Mouse (Mus musculus) CH12.LX (cell line): ENCODE data around the gene Sv2c. TPM values are rescaled to one million over a fixed set of nuclear protein-coding genes. Genes with fewer than 3 reads are reported as not detected.
"Not testable (repeated sequence)": the region's sequence is repeated elsewhere in the genome, so short reads cannot be mapped to it uniquely, and the experiment has no call there.

ENCODE experiments used
- DNase-seq: peaks from one replicate; pipeline ENCODE4 v3.0.0-alpha.2; 2013; ENCODE audit errors: extremely low read depth
- H3K27ac ChIP-seq: 2 replicates; pipeline ENCODE4 v1.5.1; 2012; ENCODE audit warnings: low read depth, mild to moderate bottlenecking, control low read depth, moderate library complexity; ENCODE audit not compliant: insufficient read depth
- H3K27me3 ChIP-seq: replicated peaks from 2 replicates; pipeline ENCODE3; 2012; ENCODE audit warnings: inconsistent platforms
- H3K36me3 ChIP-seq, 2 experiments: replicated peaks in 1 of 2; 2 replicates each; pipeline versions ENCODE3 to v1.6.1; 2012; ENCODE audit warnings: inconsistent platforms in 1 of 2, low read length in 1 of 2, mild to moderate bottlenecking in 1 of 2, mixed read lengths in 1 of 2, moderate library complexity in 1 of 2; ENCODE audit not compliant: control insufficient read depth in 1 of 2, insufficient read depth in 1 of 2
- H3K4me1 ChIP-seq, 2 experiments: 2 replicates each; pipeline ENCODE4 v1.6.1; 2012; ENCODE audit warnings: inconsistent platforms in 1 of 2, moderate library complexity in 1 of 2; ENCODE audit not compliant: insufficient read depth in 2 of 2, control insufficient read depth in 1 of 2
- H3K4me2 ChIP-seq: 2 replicates; pipeline ENCODE4 v1.6.1; 2012; ENCODE audit warnings: low read depth, mild to moderate bottlenecking, control low read depth; ENCODE audit not compliant: poor library complexity, insufficient read depth, severe bottlenecking
- H3K4me3 ChIP-seq, 3 experiments: fragments of 150-350 bp in 1 of 3; sonication (generic) in 1 of 3; replicated peaks in 1 of 3; 2 replicates each; pipeline versions ENCODE3 to v1.5.1; 2011 to 2012; ENCODE audit warnings: low read depth in 2 of 3, low read length in 2 of 3, mild to moderate bottlenecking in 2 of 3, moderate library complexity in 2 of 3, control low read depth in 1 of 3, improper control_type of control experiment in 1 of 3, inconsistent platforms in 1 of 3, mixed read lengths in 1 of 3; ENCODE audit not compliant: poor library complexity in 1 of 3
- H3K79me2 ChIP-seq: replicated peaks from 2 replicates; pipeline ENCODE4 v1.6.1; 2012; ENCODE audit warnings: mild to moderate bottlenecking, moderate library complexity; ENCODE audit not compliant: control insufficient read depth, poor library complexity, insufficient read depth, severe bottlenecking; ENCODE audit errors: extremely low read depth
- H3K9ac ChIP-seq: 2 replicates; pipeline ENCODE4 v1.6.1; 2012; ENCODE audit warnings: low read depth, mild to moderate bottlenecking, control low read depth, moderate library complexity; ENCODE audit not compliant: insufficient read depth
- H3K9me3 ChIP-seq: replicated peaks from 2 replicates; pipeline ENCODE3; 2012; ENCODE audit warnings: low read length, inconsistent platforms, mixed read lengths
- CHD2 ChIP-seq: IDR thresholded peaks from 2 replicates; pipeline ENCODE4 v1.6.1; 2011; ENCODE audit warnings: low read length, improper control_type of control experiment
- ELF1 ChIP-seq: IDR thresholded peaks from 2 replicates; pipeline ENCODE4 v1.6.1; 2014; ENCODE audit warnings: low read depth, mild to moderate bottlenecking, inconsistent platforms, low read length, improper control_type of control experiment
- EP300 ChIP-seq: IDR thresholded peaks from 2 replicates; pipeline ENCODE4 v1.6.1; 2011; ENCODE audit warnings: low read length, improper control_type of control experiment
- IRF4 ChIP-seq: IDR thresholded peaks from 2 replicates; pipeline ENCODE4 v1.6.1; 2014; ENCODE audit warnings: low read depth, mild to moderate bottlenecking, inconsistent platforms, low read length, improper control_type of control experiment
- JUN ChIP-seq: IDR thresholded peaks from 2 replicates; pipeline ENCODE4 v1.6.1; 2011; ENCODE audit warnings: low read depth, mild to moderate bottlenecking, low read length, improper control_type of control experiment, moderate library complexity; ENCODE audit not compliant: insufficient read depth
- KAT2A ChIP-seq: IDR thresholded peaks from 2 replicates; pipeline ENCODE4 v1.6.1; 2012; ENCODE audit warnings: low read length, improper control_type of control experiment, inconsistent platforms; ENCODE audit not compliant: insufficient replicate concordance
- MAFK ChIP-seq: IDR thresholded peaks from 2 replicates; pipeline ENCODE4 v1.6.1; 2011; ENCODE audit warnings: low read length, improper control_type of control experiment; ENCODE audit not compliant: insufficient replicate concordance
- MAZ ChIP-seq: IDR thresholded peaks from 2 replicates; pipeline ENCODE4 v1.6.1; 2012; ENCODE audit warnings: low read depth, mild to moderate bottlenecking, inconsistent platforms, low read length, improper control_type of control experiment, moderate library complexity
- MEF2A ChIP-seq: IDR thresholded peaks from 2 replicates; pipeline ENCODE4 v1.6.1; 2014; ENCODE audit warnings: low read depth, mild to moderate bottlenecking, inconsistent platforms, low read length, improper control_type of control experiment, borderline replicate concordance
- MYC ChIP-seq: IDR thresholded peaks from 2 replicates; pipeline ENCODE4 v1.6.1; 2011; ENCODE audit warnings: low read depth, mild to moderate bottlenecking, improper control_type of control experiment, low read length
- NELFE ChIP-seq: IDR thresholded peaks from 2 replicates; pipeline ENCODE4 v1.6.1; 2011; ENCODE audit warnings: low read depth, low read length, improper control_type of control experiment
- TCF12 ChIP-seq: IDR thresholded peaks from 2 replicates; pipeline ENCODE4 v1.6.1; 2014; ENCODE audit warnings: low read depth, mild to moderate bottlenecking, inconsistent platforms, low read length, improper control_type of control experiment
- ZNF384 ChIP-seq: IDR thresholded peaks from 2 replicates; pipeline ENCODE4 v1.6.1; 2012; ENCODE audit warnings: low read depth, low read length, improper control_type of control experiment, inconsistent platforms
- dilution Hi-C: fragments of 300-500 bp; cut with MboI; formaldehyde crosslinking; loops from 2 replicates; pipeline ENCODE4 v1.14.3; 2020; ENCODE audit warnings: low sequenced_read_pairs; ENCODE audit not compliant: extremely low pct_unique_long_range_greater_than_20kb, extremely low pct_ligation_motif_present
- in situ Hi-C: fragments of 300-500 bp; cut with MboI; formaldehyde crosslinking; loops from 3 replicates; pipeline ENCODE4 v1.14.3; 2019; ENCODE audit warnings: low sequenced_read_pairs, low pct_ligation_motif_present, low pct_unique_long_range_greater_than_20kb, mixed read lengths
- polyA plus RNA-seq: library from polyadenylated mRNA; unstranded; fragments of >175 nt; gene quantifications from 2 replicates; pipeline ENCODE4 v1.2.1, GENCODE M21; 2012; ENCODE audit warnings: low read depth; ENCODE audit not compliant: insufficient read length
- total RNA-seq, 2 experiments: library from RNA; depleted of rRNA; stranded (reverse); fragments of 300-350 nt in 1 of 2; fragments of >200 nt in 1 of 2; gene quantifications; 2 replicates each; pipeline ENCODE4 v1.2.3; 2012 to 2014

Sv2c gene
- total and polyA plus RNA-seq, 3 experiments = 0.04 to 0.13 TPM; not detected in 1

DNA sequence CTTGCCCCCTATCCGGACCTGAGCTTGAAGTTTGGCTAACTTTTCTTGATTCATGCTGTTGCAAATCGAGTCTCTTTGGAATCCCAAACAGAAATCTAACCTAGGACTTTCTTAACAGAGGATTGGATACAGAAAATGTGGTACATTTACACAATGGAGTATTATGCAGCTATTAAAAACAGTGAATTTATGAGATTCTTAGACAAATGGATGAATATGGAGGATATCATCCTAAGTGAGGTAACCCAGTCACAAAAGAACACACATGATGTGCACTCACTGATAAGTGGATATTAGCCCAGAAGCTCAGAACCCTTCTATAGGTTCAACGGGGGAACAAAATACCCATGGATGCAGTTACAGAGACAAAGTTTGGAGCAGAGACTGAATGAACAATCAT is 51.1 kb downstream of the Sv2c start, which contains the start of gene Gm20075:
Gene Gm20075 (minus strand): TSS at position 101 of the 400 bp plus-strand sequence.
- H3K27ac ChIP-seq, in situ Hi-C loops, dilution Hi-C loops: not testable (repeated sequence)

GRCm38 (mm10) chr13:96073555-96073954 is 58.8 kb downstream of the Sv2c start:
- Histone ChIP-seq H3K4me2 (no peak overlapping the region), H3K9me3 (no peaks in the 10 kb centered on the region), H3K9ac (no peak overlapping the region), H3K36me3 (no peaks in the 10 kb centered on the region), H3K4me1 (no peaks in the 10 kb centered on the region), H3K27me3 (no peaks in the 10 kb centered on the region), H3K27ac (no peak overlapping the region), H3K4me3 (no peak overlapping the region), H3K79me2 (no peaks in the 10 kb centered on the region)
- dilution Hi-C loops = no loop called here
- in situ Hi-C loops = no loop called here
- no peak for DNase-seq
- TF ChIP-seq MEF2A (no peak), MYC (no peak), MAFK (no peak), TCF12 (no peak), NELFE (no peak), CHD2 (no peak), ZNF384 (no peak), JUN (no peak), ELF1 (no peak), IRF4 (no peak), MAZ (no peak), KAT2A (no peak)

More for the DNA sequence above, 51.1 kb downstream of the Sv2c start, which contains the start of gene Gm20075:
- H3K9me3 ChIP-seq, H3K79me2 ChIP-seq, H3K4me1 ChIP-seq, H3K9ac ChIP-seq, H3K36me3 ChIP-seq, H3K27me3 ChIP-seq, DNase-seq, H3K4me2 ChIP-seq, H3K4me3 ChIP-seq: not testable (repeated sequence)

DNA sequence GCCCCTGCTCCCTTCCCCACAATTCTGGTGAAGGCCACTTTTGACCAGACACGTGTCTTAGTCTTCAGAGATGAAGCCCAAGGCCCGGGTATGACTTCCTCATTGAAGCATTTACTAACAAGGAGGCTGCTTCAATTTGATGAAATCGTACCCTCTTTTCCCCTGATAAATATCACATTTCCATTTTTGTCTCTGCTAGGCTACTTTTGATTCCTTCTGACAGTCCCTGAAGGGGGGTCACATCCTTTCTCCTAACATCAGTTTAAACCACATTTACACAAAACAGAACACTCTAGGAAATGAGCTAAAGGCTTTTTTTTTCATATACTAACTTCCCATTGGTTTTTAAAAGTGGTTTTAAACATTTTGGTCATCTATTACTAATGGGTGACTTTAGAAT is 79.6 kb downstream of the Sv2c start:
- no peak for DNase-seq
- Histone ChIP-seq H3K36me3 (no peaks in the 10 kb centered on the region), H3K4me1 (no peaks in the 10 kb centered on the region), H3K27me3 (no peaks in the 10 kb centered on the region), H3K9me3 (no peaks in the 10 kb centered on the region), H3K27ac (no peak overlapping the region), H3K4me3 (no peak overlapping the region), H3K4me2 (no peak overlapping the region), H3K79me2 (no peaks in the 10 kb centered on the region), H3K9ac (no peak overlapping the region)
- dilution Hi-C loops (no loop called here), in situ Hi-C loops (no loop called here)
- no peak for TF ChIP-seq EP300
- TF ChIP-seq MAFK = no peak
